Comparison of ENCODE assay signal across 13 mouse cellular contexts in genomic region chr15:18748574-18749246, GRCm38 (mm10).
DNase-seq lines count a peak whose midpoint lies in the region; ATAC-seq and TF ChIP-seq lines count a peak whose summit lies in the region.
"Had no signal": no experiment of that assay in that cellular context is flagged by ENCODE, and none has a peak within 500 bp of the region (broad histone marks: within the 10 kb centered on the region; RNA-seq: fewer than 3 reads in every experiment).

No protein-coding gene starts in this region.

- no peak overlapping the region for H3K4me3 ChIP-seq in heart, adult 2 months
- H3K4me3 ChIP-seq in neural tube, embryonic 15.5 days (replicated peaks): no peak overlapping the region
- H3K4me3 ChIP-seq: embryonic facial prominence, embryonic 10.5 days; heart, embryonic 10.5 days; liver, embryonic 15.5 days had no signal

- ATAC-seq in neural tube, embryonic 15.5 days (ENCODE audit: low FRiP score): no peak
- ATAC-seq: intestine, embryonic 16.5 days had no signal

- 46% methylated on average over 3 of the region's 3 CpGs for WGBS in heart, adult 2 months
- 76% methylated on average over 3 of the region's 3 CpGs for WGBS in neural tube, embryonic 15.5 days

- no peaks in the 10 kb centered on the region for H3K79me2 ChIP-seq in heart, adult 2 months (replicated peaks; ENCODE audit: control insufficient read depth, insufficient read depth, low read length)

- no peak overlapping the region for H3K4me2 ChIP-seq in neural tube, embryonic 15.5 days
- H3K4me2 ChIP-seq: liver, embryonic 15.5 days had no signal

- H3K36me3 ChIP-seq in heart, adult 2 months (ENCODE audit: control insufficient read depth, insufficient read depth, low read length): no peaks in the 10 kb centered on the region
- H3K36me3 ChIP-seq in neural tube, embryonic 15.5 days: no peaks in the 10 kb centered on the region
- H3K36me3 ChIP-seq: embryonic facial prominence, embryonic 10.5 days; heart, embryonic 10.5 days; liver, embryonic 15.5 days had no signal

- no peak for TF ChIP-seq EP300 in heart, adult 2 months (IDR thresholded peaks at IDR 0.05; ENCODE audit: insufficient read depth, low read depth, low read length)

- no peak for TF ChIP-seq POLR2A in heart, adult 2 months (IDR thresholded peaks at IDR 0.05; ENCODE audit: insufficient read depth, low read depth, low read length)

- no peaks in the 10 kb centered on the region for H3K27me3 ChIP-seq in heart, adult 2 months (ENCODE audit: control insufficient read depth, insufficient read depth, low read length)
- no peaks in the 10 kb centered on the region for H3K27me3 ChIP-seq in neural tube, embryonic 15.5 days (replicated peaks)
- H3K27me3 ChIP-seq: liver, embryonic 15.5 days had no signal

- H3K9me3 ChIP-seq in neural tube, embryonic 15.5 days (replicated peaks): no peaks in the 10 kb centered on the region
- H3K9me3 ChIP-seq: embryonic facial prominence, embryonic 10.5 days; heart, embryonic 10.5 days; liver, embryonic 15.5 days had no signal

- H3K27ac ChIP-seq in heart, adult 2 months: no peak overlapping the region
- H3K27ac ChIP-seq in neural tube, embryonic 15.5 days (replicated peaks): no peak overlapping the region
- H3K27ac ChIP-seq: embryonic facial prominence, embryonic 10.5 days; heart, embryonic 10.5 days; liver, embryonic 15.5 days had no signal

- peak; percentile 42 for DNase-seq in heart, adult 11 months
- no peak for DNase-seq in heart, adult 2 months
- peak; percentile 33 to 59 for DNase-seq in frontal cortex, postnatal 36 days (ENCODE audit: low spot score in 2 of 2)
- DNase-seq in left cerebral cortex, adult 18-20 months (ENCODE audit: low spot score in 2 of 2): peak; percentile 25 to 61
- DNase-seq in right cerebral cortex, postnatal 4 days: peak; percentile 16
- DNase-seq in adrenal gland, adult (ENCODE audit: inconsistent age in 2 of 2, low spot score in 1 of 2): no peak
- DNase-seq in spleen, adult 12 weeks (ENCODE audit: low spot score): no peak
- DNase-seq: heart, postnatal 4 days had no signal

- no peak overlapping the region for H3K9ac ChIP-seq in heart, adult 2 months (ENCODE audit: low read depth, low read length)
- no peak overlapping the region for H3K9ac ChIP-seq in neural tube, embryonic 15.5 days (replicated peaks)
- H3K9ac ChIP-seq: liver, embryonic 15.5 days had no signal

- TF ChIP-seq CTCF in heart, adult 2 months (IDR thresholded peaks at IDR 0.05): no peak

- H3K4me1 ChIP-seq in heart, adult 2 months (ENCODE audit: control insufficient read depth, insufficient read depth, low read length): no peaks in the 10 kb centered on the region
- no peaks in the 10 kb centered on the region for H3K4me1 ChIP-seq in neural tube, embryonic 15.5 days
- H3K4me1 ChIP-seq: embryonic facial prominence, embryonic 10.5 days; heart, embryonic 10.5 days; liver, embryonic 15.5 days had no signal

- intact Hi-C loops in heart, adult 2 months (cut with DNase I): no loop called here

Comparison
In these comparisons a context has a peak if more than half of its experiments do, and no peak if none do; other contexts are left out.
1. DNase-seq: peak in heart, adult 11 months (single experiment), frontal cortex, postnatal 36 days (2 of 2), left cerebral cortex, adult 18-20 months (2 of 2) and right cerebral cortex, postnatal 4 days (single experiment); none in heart, adult 2 months (0 of 2), adrenal gland, adult (0 of 2) and spleen, adult 12 weeks (single experiment).